Mouse (Mus musculus) forebrain, embryonic 15.5 days (tissue): Measurements from ENCODE around the gene Ckb. TPM values are rescaled to one million over a fixed set of nuclear protein-coding genes. Genes with fewer than 3 reads are reported as not detected.
"Not testable (repeated sequence)": the region's sequence is repeated elsewhere in the genome, so short reads cannot be mapped to it uniquely, and the experiment has no call there.

ENCODE experiments used
- ATAC-seq: fragments of 200-750 bp; cut with Nextera tagmentation; replicated peaks from 2 replicates; pipeline ENCODE4 v1.8.0; 2017; ENCODE audit warnings: mild to moderate bottlenecking, moderate TSS enrichment, moderate library complexity
- H3K27ac ChIP-seq: fragments of 300-500 bp; sonication (generic); replicated peaks from 2 replicates; pipeline ENCODE4 v1.5.1; 2015; ENCODE audit warnings: mild to moderate bottlenecking, inconsistent platforms
- H3K27me3 ChIP-seq: fragments of 300-500 bp; sonication (generic); 2 replicates; pipeline ENCODE4 v1.6.1; 2015; ENCODE audit warnings: inconsistent platforms
- H3K36me3 ChIP-seq: fragments of 300-500 bp; sonication (generic); 2 replicates; pipeline ENCODE4 v1.6.1; 2015; ENCODE audit warnings: mild to moderate bottlenecking, inconsistent platforms
- H3K4me1 ChIP-seq: fragments of 300-500 bp; sonication (generic); 2 replicates; pipeline ENCODE4 v1.6.1; 2015; ENCODE audit warnings: inconsistent platforms
- H3K4me2 ChIP-seq: fragments of 300-500 bp; sonication (generic); replicated peaks from 2 replicates; pipeline ENCODE4 v1.6.1; 2015; ENCODE audit warnings: mild to moderate bottlenecking, inconsistent platforms
- H3K4me3 ChIP-seq: fragments of 300-500 bp; sonication (generic); 2 replicates; pipeline ENCODE4 v1.5.1; 2015; ENCODE audit warnings: mild to moderate bottlenecking, inconsistent platforms
- H3K9ac ChIP-seq: fragments of 300-500 bp; sonication (generic); replicated peaks from 2 replicates; pipeline ENCODE4 v1.6.1; 2015; ENCODE audit warnings: mild to moderate bottlenecking, inconsistent platforms
- H3K9me3 ChIP-seq: fragments of 300-500 bp; sonication (generic); 2 replicates; pipeline ENCODE4 v1.6.1; 2016; ENCODE audit warnings: inconsistent platforms
- WGBS: fragments of 180-500 bp; shearing (Covaris S2); methylation state at CpG from one replicate; pipeline ENCODE4 v1.1.7; 2015; ENCODE audit warnings: mixed read lengths; 5-methylcytosine and 5-hydroxymethylcytosine counted together
- polyA plus RNA-seq: library from polyadenylated mRNA; unstranded; fragments of >200 nt; fragmentation: Nextera tagmentation; extraction: Ambion mirVana; gene quantifications from 2 replicates; pipeline ENCODE4 v1.2.1, GENCODE M21; 2015

Gene Ckb
- polyA plus RNA-seq, 1 experiment from 2014 or later, result 1,536 TPM

DNA sequence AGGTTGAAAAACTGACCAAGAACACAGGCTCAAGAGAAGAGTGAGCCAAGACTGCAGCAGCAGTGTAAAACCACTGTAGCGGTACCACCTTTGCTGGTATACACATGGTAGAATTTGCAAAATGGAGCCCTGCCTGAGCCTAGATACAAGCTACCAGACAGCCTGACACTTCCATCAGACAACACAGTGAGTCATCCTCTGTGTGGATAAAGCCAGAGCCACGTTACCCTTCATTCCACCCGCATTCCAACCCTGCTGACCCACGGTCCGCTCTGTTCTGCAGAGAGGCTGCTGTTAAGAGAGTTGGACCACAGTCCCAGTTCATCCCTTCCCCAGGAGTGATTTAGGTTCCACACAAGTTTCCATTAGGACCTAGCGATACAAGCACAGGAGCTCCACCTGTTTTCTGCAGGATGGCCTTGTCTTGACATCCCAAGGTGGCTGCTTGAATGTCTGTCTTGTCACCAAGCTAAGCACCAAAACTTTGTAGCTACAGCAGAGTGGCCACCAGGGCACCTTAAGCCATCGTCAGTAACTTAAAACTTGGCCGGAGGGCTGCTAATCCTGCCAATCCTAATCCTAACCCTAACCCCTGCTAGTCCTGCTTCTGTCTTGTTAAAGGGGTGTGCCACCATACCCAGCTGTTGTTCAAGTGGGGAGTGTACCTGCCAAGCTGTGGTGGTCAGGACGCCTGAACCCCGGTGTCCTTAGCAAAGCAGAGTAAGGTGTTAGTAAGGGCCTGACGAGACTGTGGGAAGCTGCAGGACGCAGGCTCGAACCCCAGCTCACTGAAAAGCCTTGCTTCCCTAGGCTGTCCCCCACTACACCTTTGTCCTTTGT lies 6.9 kb downstream of the Ckb start:
- 82% methylated on average over 13 of the region's 13 CpGs for WGBS
- Histone ChIP-seq H3K9me3 (no peaks in the 10 kb centered on the region), H3K9ac (no peak overlapping the region), H3K4me3 (no peak overlapping the region), H3K4me2 (no peak overlapping the region), H3K27me3 (no peaks in the 10 kb centered on the region), H3K27ac (no peak overlapping the region), H3K36me3 (peaks cover 12% of the 10 kb centered on the region; the same call in 1 of the 2 replicates), H3K4me1 (peaks cover 19% of the 10 kb centered on the region)
- ATAC-seq, result no peak

DNA sequence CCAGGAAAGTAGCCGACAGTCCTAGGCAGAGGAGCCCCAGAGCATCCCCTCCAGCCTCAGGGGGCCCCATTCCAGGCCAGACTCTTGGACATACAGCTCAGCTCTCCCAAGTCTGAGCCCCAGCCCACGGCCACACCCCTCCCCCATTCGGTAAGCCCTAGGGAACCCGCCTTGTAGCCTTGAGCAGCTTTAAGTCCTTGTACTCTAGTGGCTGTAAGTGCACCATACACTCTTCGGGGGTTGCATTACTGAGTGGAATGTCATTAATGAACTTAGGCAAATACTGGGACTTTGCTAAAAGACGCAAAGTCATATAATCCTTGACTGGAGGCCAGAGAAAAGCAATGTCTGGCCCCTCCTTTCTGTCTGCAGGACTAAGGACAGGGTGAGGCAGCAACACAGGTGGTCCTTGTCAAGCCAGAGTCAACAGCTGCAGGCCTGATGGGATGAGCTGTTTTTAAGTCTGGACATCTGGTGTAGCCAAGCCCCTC lies 7.9 kb downstream of the Ckb start:
- Histone ChIP-seq H3K27ac (no peak overlapping the region), H3K4me2 (no peak overlapping the region), H3K9me3 (no peaks in the 10 kb centered on the region), H3K36me3 (0 out of 2 replicates have a peak, but pooled peaks cover 13% of the 10 kb centered on the region), H3K4me1 (peaks cover 8% of the 10 kb centered on the region), H3K4me3 (no peak overlapping the region), H3K9ac (no peak overlapping the region), H3K27me3 (no peaks in the 10 kb centered on the region)
- WGBS, result 52% methylated on average over 6 of the region's 6 CpGs
- ATAC-seq, result no peak

DNA sequence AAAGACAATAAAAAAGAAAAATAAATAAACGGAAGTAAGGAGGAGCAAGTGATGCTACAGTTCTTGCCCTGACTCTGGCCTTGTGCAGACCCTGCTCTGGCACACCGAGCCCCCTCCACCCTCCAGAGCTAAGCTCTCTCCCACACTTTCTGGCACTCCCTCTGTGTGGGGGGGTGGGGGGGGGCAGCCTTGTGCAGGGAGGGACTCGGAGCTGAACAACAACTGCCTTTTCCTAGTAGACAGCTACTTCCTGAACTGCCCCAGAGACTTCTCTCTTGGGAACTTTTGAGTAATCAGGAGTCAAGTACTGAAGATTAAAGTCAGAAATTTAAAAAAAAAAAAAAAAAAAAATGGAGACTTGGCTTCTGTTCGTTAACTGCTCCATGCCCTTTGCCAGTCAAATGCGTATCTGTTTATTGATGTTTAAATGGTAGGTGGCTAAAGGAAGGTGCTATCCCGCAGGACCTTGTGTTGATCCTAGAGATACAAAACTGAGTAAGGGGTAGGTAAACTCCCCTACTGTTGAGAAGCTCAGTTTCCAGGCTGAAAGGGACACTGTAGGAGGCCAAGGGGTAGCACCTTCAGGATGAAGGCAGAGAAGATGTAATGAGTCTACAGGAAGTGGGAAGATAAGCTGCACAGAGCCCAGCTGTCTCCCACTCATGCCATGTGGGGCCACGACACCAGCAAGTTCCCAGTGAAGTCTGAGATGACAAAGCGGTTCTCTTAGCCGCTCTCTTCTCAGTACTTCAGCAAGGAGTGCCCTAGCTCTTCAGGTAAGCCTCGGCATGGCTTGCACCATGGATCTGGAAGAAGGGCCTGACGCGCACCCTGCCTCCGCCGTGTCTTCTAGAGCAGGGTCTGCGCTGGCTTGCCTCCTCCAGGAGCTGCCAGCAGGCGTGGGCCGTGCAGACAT lies 8.7 kb downstream of the Ckb start:
- H3K4me3 ChIP-seq, result no peak overlapping the region
- WGBS, result 78% methylated on average over 17 of the region's 17 CpGs
- H3K9ac ChIP-seq, result no peak overlapping the region
- H3K9me3 ChIP-seq, result no peaks in the 10 kb centered on the region
- H3K27me3 ChIP-seq, result no peaks in the 10 kb centered on the region
- H3K4me2 ChIP-seq, result no peak overlapping the region
- peaks cover 11% of the 10 kb centered on the region; the same call in 1 of the 2 replicates for H3K36me3 ChIP-seq
- no peak overlapping the region for H3K27ac ChIP-seq
- ATAC-seq, result no peak
- H3K4me1 ChIP-seq, result peaks cover 1% of the 10 kb centered on the region

DNA sequence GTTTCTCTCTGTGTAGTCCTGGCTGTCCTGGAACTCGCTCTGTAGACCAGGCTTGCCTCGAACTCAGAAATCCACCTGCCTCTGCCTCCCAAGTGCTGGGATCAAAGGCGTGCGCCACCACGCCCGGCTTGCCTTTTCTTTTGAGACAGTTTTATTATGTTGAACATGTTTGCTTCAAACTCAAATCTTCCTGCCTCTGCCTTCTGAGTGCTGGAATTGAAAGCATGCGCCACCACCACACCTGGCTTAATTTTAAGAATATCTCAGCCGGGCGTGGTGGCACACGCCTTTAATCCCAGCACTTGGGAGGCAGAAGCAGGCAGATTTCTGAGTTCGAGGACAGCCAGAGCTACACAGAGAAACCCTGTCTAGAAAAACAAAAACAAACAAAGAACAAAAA lies 10.6 kb downstream of the Ckb start:
- not testable (repeated sequence) for H3K4me2 ChIP-seq
- 96% methylated on average over 11 of the region's 11 CpGs for WGBS
- H3K36me3 ChIP-seq, result peaks cover 15% of the 10 kb centered on the region; the same call in 1 of the 2 replicates

DNA sequence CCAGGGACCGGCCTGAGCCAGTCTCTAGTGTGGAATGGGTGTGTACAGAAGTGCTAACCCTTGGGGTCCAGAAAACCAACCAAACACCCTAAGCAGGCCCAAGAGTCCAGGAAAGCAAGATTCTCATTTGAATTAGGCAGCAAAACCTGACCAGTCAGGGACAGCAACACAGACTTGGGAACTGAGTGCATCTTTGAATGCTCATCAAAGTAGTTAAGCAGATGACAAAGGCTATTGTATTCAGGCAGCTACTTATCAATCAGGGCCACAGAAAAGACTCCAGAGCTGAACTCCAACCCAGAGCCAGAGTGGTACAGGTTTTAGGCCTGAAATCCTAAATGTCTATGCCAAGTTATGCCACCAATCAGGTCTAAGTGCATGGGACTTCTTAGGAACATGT lies 11.5 kb downstream of the Ckb start:
- no peak for ATAC-seq
- H3K4me2 ChIP-seq, result no peak overlapping the region
- H3K9ac ChIP-seq, result no peak overlapping the region
- H3K4me3 ChIP-seq, result no peak overlapping the region
- no peaks in the 10 kb centered on the region for H3K4me1 ChIP-seq
- H3K36me3 ChIP-seq, result peaks cover 22% of the 10 kb centered on the region
- no peak overlapping the region for H3K27ac ChIP-seq
- H3K27me3 ChIP-seq, result no peaks in the 10 kb centered on the region
- no peaks in the 10 kb centered on the region for H3K9me3 ChIP-seq
- WGBS, result 87% methylated on average over 1 of the region's 1 CpGs

More for the DNA sequence above, 10.6 kb downstream of the Ckb start:
- H3K27ac ChIP-seq, ATAC-seq, H3K9ac ChIP-seq, H3K9me3 ChIP-seq, H3K27me3 ChIP-seq, H3K4me3 ChIP-seq, H3K4me1 ChIP-seq: not testable (repeated sequence)

DNA sequence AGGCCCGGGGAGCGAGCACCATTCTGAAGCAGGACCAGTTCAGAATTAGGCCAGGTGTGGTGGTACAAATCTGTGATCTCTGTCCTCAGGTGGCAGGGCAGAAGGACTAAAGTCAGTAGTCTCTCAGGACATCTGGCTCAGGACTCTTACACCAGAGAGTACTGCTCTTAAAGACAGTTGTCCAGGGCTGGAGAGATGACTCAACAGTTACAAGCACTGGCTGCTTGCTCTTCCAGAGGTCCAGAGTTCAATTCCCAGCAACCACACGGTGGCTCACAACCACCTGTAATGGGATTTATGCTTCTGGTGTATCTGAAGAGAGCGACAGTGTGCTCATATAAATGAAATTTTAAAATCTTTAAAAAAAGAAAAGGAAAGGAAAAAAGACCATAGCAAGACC lies 12.8 kb downstream of the Ckb start:
- H3K9ac ChIP-seq, result no peak overlapping the region
- no peak overlapping the region for H3K27ac ChIP-seq
- ATAC-seq, result no peak
- H3K36me3 ChIP-seq, result peaks cover 33% of the 10 kb centered on the region
- H3K4me1 ChIP-seq, result no peaks in the 10 kb centered on the region
- no peak overlapping the region for H3K4me3 ChIP-seq
- WGBS, result 98% methylated on average over 4 of the region's 4 CpGs
- no peaks in the 10 kb centered on the region for H3K9me3 ChIP-seq
- no peaks in the 10 kb centered on the region for H3K27me3 ChIP-seq
- no peak overlapping the region for H3K4me2 ChIP-seq

DNA sequence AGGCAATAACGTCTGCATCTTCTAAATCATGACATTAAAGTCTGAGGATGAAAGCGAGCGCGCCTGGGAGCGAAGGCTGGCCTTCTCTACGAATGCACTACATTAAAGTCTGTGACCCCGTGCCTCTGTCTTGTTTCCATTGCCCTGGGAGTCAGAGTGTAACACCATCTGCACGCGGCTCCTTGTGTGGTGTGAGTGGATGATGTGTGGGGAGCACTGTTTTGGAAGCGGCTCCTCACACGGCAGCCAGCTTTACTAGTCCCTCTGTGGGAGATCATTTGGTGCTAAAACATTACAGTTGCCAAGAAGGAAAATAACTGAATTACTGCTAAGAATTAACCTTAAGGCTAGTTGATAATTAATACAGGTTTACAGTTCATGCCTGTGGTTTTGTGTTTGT lies 16.4 kb downstream of the Ckb start:
- 90% methylated on average over 11 of the region's 11 CpGs for WGBS
- Histone ChIP-seq H3K4me1 (no peaks in the 10 kb centered on the region), H3K27ac (no peak overlapping the region), H3K27me3 (no peaks in the 10 kb centered on the region), H3K9me3 (no peaks in the 10 kb centered on the region), H3K4me2 (no peak overlapping the region), H3K9ac (no peak overlapping the region), H3K36me3 (peaks cover 50% of the 10 kb centered on the region), H3K4me3 (no peak overlapping the region)
- no peak for ATAC-seq

DNA sequence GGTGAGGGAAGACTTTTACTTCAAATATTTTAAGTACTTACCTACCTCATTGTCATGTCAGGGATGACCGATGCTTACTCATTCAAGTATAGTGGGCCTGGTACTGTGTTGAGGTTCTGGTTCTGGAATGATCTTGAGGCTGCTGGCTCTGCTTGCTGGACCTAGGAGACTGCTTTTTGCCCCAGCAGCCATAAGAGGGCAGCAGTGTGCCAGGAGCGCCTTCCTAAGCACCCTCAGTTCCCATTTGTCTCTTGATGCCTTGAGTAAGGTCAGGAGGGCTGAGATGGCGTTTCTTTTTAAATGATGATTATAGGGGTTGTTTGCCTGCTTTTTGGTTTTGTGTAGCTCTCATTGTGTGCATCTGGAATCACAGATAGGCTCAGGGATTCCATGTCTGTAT lies 18.7 kb downstream of the Ckb start:
- Histone ChIP-seq H3K4me3 (no peak overlapping the region), H3K9me3 (no peaks in the 10 kb centered on the region), H3K4me1 (no peaks in the 10 kb centered on the region), H3K36me3 (peaks cover 53% of the 10 kb centered on the region), H3K9ac (no peak overlapping the region), H3K27me3 (no peaks in the 10 kb centered on the region), H3K27ac (no peak overlapping the region), H3K4me2 (no peak overlapping the region)
- 0 out of 2 replicates have a peak, but pooled peaks have one; percentile 8 for ATAC-seq
- 21% methylated on average over 3 of the region's 3 CpGs for WGBS

DNA sequence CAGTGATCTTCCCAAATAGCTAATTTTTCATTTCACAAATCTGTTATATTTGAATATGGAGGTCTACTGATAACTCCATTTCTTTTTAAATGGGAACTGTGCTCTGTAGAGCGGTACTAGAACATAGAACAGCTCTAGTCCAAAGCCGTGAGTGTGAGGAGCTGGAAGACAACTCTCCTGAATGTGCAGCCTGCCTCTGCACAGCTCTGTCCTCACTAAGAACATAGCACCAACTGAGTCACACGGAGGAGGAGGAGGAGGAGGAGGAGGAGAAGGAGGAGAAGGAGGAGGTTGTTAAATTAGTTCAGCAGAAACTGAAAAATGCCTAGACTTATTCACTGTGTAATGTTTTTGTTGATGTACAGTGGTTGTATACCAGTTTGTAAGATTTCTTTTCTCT lies 19.2 kb downstream of the Ckb start:
- 0 out of 2 replicates have a peak, but pooled peaks have one; percentile 23 for ATAC-seq
- 86% methylated on average over 3 of the region's 3 CpGs for WGBS
- H3K27ac ChIP-seq, result no peak overlapping the region
- peaks cover 57% of the 10 kb centered on the region for H3K36me3 ChIP-seq
- no peaks in the 10 kb centered on the region for H3K9me3 ChIP-seq
- no peaks in the 10 kb centered on the region for H3K4me1 ChIP-seq
- no peak overlapping the region for H3K9ac ChIP-seq
- no peaks in the 10 kb centered on the region for H3K27me3 ChIP-seq
- no peak overlapping the region for H3K4me3 ChIP-seq
- no peak overlapping the region for H3K4me2 ChIP-seq

DNA sequence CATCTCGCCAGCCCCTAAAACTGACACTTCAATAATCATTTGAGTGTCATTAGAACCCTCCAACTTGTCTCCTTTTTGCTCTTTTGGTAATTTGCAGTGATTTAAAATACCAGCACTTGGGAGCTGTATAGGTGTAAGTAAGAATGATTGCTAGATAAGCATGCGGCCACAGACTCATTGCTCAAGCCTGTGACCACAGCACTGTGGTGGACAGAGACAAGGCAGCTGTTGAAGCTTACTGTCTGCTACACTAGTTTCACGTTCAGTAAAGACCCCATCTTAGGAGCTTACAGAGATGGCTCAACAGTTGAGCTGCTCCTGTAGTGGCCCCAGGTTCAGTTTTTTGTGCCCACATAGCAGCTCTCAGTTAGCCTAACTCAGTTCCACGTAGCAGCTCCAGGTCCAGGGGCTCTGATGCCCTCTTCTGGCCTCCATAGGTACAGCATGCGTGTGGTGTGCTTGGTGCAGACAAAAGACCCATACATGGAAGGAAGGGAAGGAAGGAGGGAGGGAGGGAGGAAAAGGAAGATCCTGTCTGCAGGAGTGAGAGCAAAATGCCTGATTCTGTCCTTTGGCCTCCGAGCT lies 24.0 kb downstream of the Ckb start:
- H3K27me3 ChIP-seq, result no peaks in the 10 kb centered on the region
- no peak overlapping the region for H3K9ac ChIP-seq
- no peak overlapping the region for H3K4me2 ChIP-seq
- ATAC-seq, result peak; percentile 57
- no peak overlapping the region for H3K4me3 ChIP-seq
- H3K4me1 ChIP-seq, result no peaks in the 10 kb centered on the region
- WGBS, result 49% methylated on average over 6 of the region's 6 CpGs
- H3K27ac ChIP-seq, result peak overlapping the region; percentile 53; the same call in 1 of the 2 replicates
- no peaks in the 10 kb centered on the region for H3K9me3 ChIP-seq
- H3K36me3 ChIP-seq, result peaks cover 76% of the 10 kb centered on the region
